ENCODE assay signal across 8 mouse cellular contexts in the genomic region with DNA sequence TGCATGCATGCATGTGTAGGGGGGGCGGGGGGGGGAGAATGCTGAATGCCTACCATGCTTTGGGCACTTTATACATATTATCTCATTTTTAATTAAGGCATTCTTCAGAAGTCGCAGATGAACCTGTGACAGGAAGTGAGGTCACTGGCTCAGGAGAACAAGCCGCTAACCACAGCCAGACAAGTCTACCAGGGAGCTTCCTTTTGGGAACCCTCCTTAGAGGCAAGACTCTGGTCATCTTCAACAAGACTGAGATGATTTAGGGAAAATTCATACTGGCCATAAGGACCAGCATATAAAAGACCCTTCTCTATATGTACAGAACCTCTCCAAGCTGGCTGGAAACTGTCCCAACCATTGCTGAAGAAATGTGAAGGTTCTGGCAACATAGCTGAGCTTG.
A peak's percentile ranks its signal among the peaks of the same experiment; 100 is the strongest.
DNase-seq lines count a peak whose midpoint lies in the region; ATAC-seq and TF ChIP-seq lines count a peak whose summit lies in the region.

No protein-coding gene starts in this region.

- peaks cover 24% of the 10 kb centered on the region for H3K36me3 ChIP-seq in heart, embryonic 10.5 days
- H3K36me3 ChIP-seq in lung, postnatal 0 days (ENCODE audit: insufficient read depth, low read length), result peaks cover 5% of the 10 kb centered on the region; the same call in 1 of the 2 replicates
- H3K36me3 ChIP-seq in hindbrain, embryonic 13.5 days, result no peaks in the 10 kb centered on the region
- no peaks in the 10 kb centered on the region for H3K36me3 ChIP-seq in neural tube, embryonic 15.5 days

- intact Hi-C loops in heart, postnatal 25 days (cut with DNase I), result no loop called here

- H3K9ac ChIP-seq in lung, postnatal 0 days (replicated peaks; ENCODE audit: low read depth), result no peak overlapping the region
- H3K9ac ChIP-seq in hindbrain, embryonic 13.5 days, result no peak overlapping the region
- H3K9ac ChIP-seq in neural tube, embryonic 15.5 days (replicated peaks), result no peak overlapping the region

- peaks cover 77% of the 10 kb centered on the region for H3K4me1 ChIP-seq in heart, embryonic 10.5 days
- H3K4me1 ChIP-seq in lung, postnatal 0 days (ENCODE audit: insufficient read depth, low read depth, low read length), result peaks cover 17% of the 10 kb centered on the region
- H3K4me1 ChIP-seq in hindbrain, embryonic 13.5 days (replicated peaks), result peaks cover 42% of the 10 kb centered on the region
- peaks cover 46% of the 10 kb centered on the region for H3K4me1 ChIP-seq in neural tube, embryonic 15.5 days

- peak overlapping the region; percentile 87 for H3K27ac ChIP-seq in heart, embryonic 10.5 days
- peak overlapping the region; percentile 26; the same call in 1 of the 2 replicates for H3K27ac ChIP-seq in lung, postnatal 0 days (ENCODE audit: low read length)
- peak overlapping the region; percentile 66; the same call in 1 of the 2 replicates for H3K27ac ChIP-seq in hindbrain, embryonic 13.5 days
- peak overlapping the region; percentile 81; the same call in 1 of the 2 replicates for H3K27ac ChIP-seq in neural tube, embryonic 15.5 days (replicated peaks)

- no peaks in the 10 kb centered on the region for H3K27me3 ChIP-seq in heart, embryonic 10.5 days (ENCODE audit: insufficient read depth, poor library complexity, severe bottlenecking)
- H3K27me3 ChIP-seq in lung, postnatal 0 days (replicated peaks; ENCODE audit: insufficient read depth, low read length), result no peaks in the 10 kb centered on the region
- no peaks in the 10 kb centered on the region for H3K27me3 ChIP-seq in hindbrain, embryonic 13.5 days
- no peaks in the 10 kb centered on the region for H3K27me3 ChIP-seq in neural tube, embryonic 15.5 days (replicated peaks)

- DNase-seq in heart, embryonic 10.5 days (ENCODE audit: low spot score), result no peak
- DNase-seq in heart, postnatal 25 days (ENCODE audit: low spot score), result no peak
- DNase-seq in lung, postnatal 0 days (ENCODE audit: low spot score), result no peak
- DNase-seq in lung, postnatal 4 days, result no peak
- no peak for DNase-seq in left cerebral cortex, adult 9 months (ENCODE audit: low spot score in 2 of 2)

- no peak for TF ChIP-seq EP300 in lung, postnatal 0 days (IDR thresholded peaks at IDR 0.05)

- WGBS in heart, embryonic 10.5 days, result 65% methylated on average over 3 of the region's 3 CpGs
- WGBS in lung, postnatal 0 days, result 47% methylated on average over 3 of the region's 3 CpGs
- 73% methylated on average over 3 of the region's 3 CpGs for WGBS in hindbrain, embryonic 13.5 days
- 89% methylated on average over 3 of the region's 3 CpGs for WGBS in neural tube, embryonic 15.5 days

- no peaks in the 10 kb centered on the region for H3K9me3 ChIP-seq in heart, embryonic 10.5 days
- no peaks in the 10 kb centered on the region for H3K9me3 ChIP-seq in lung, postnatal 0 days (ENCODE audit: low read length)
- H3K9me3 ChIP-seq in hindbrain, embryonic 13.5 days, result no peaks in the 10 kb centered on the region
- no peaks in the 10 kb centered on the region for H3K9me3 ChIP-seq in neural tube, embryonic 15.5 days (replicated peaks)

- ATAC-seq in lung, postnatal 0 days, result no peak
- no peak for ATAC-seq in hindbrain, embryonic 13.5 days (ENCODE audit: low FRiP score)
- ATAC-seq in neural tube, embryonic 15.5 days (ENCODE audit: low FRiP score), result no peak
- ATAC-seq in erythroblast, adult 5-6 weeks (replicated peaks; ENCODE audit: low FRiP score, poor library complexity, severe bottlenecking), result no peak

- TF ChIP-seq CTCF in lung, postnatal 0 days (IDR thresholded peaks at IDR 0.05), result no peak

- peak overlapping the region; percentile 53; the same call in 1 of the 2 replicates for H3K4me3 ChIP-seq in heart, embryonic 10.5 days
- no peak overlapping the region for H3K4me3 ChIP-seq in lung, postnatal 0 days (ENCODE audit: low read depth, low read length)
- H3K4me3 ChIP-seq in hindbrain, embryonic 13.5 days, result no peak overlapping the region
- H3K4me3 ChIP-seq in neural tube, embryonic 15.5 days (replicated peaks), result no peak overlapping the region

- peak overlapping the region; percentile 52 for H3K4me2 ChIP-seq in lung, postnatal 0 days (replicated peaks; ENCODE audit: low read depth, low read length)
- H3K4me2 ChIP-seq in hindbrain, embryonic 13.5 days, result peak overlapping the region; percentile 55; the same call in 1 of the 2 replicates
- H3K4me2 ChIP-seq in neural tube, embryonic 15.5 days, result no peak overlapping the region

Comparison
In these comparisons a context has a peak if more than half of its experiments do, and no peak if none do; other contexts are left out.
1. H3K27ac ChIP-seq: peak in every context shown above with its lines; median percentile 87 in heart, embryonic 10.5 days; 81 in neural tube, embryonic 15.5 days; 66 in hindbrain, embryonic 13.5 days; 26 in lung, postnatal 0 days.